Mouse (Mus musculus): Measurements from ENCODE around the gene Cdc42bpg. TPM values are rescaled to one million over a fixed set of nuclear protein-coding genes. Genes with fewer than 3 reads are reported as not detected.
A peak's percentile ranks its signal among the peaks of the same experiment; 100 is the strongest.

Gene Cdc42bpg
- polyA plus RNA-seq, 1 experiment from 2014 or later, result 0.78 TPM

GRCm38 (mm10) chr19:6321358-6321757 is 15.1 kb downstream of the Cdc42bpg start:
- Histone ChIP-seq H3K36me3 (peaks cover 81% of the 10 kb centered on the region), H3K27ac (0 out of 2 replicates have a peak overlapping the region, but pooled peaks have one; percentile 18)
- ATAC-seq (replicated peaks; ENCODE audit: low FRiP score), result no peak

GRCm38 (mm10) chr19:6321786-6322621 is 15.7 kb downstream of the Cdc42bpg start:
- WGBS, result 78% methylated on average over 33 of the region's 33 CpGs
- Histone ChIP-seq H3K4me3 (replicated peaks) (no peak overlapping the region), H3K4me2 (no peak overlapping the region), H3K27me3 (no peaks in the 10 kb centered on the region), H3K9ac (no peak overlapping the region), H3K27ac (0 out of 2 replicates have a peak overlapping the region, but pooled peaks have one; percentile 18), H3K9me3 (replicated peaks) (no peaks in the 10 kb centered on the region), H3K36me3 (peaks cover 74% of the 10 kb centered on the region), H3K4me1 (no peaks in the 10 kb centered on the region)
- ATAC-seq (replicated peaks; ENCODE audit: low FRiP score), result no peak

More at GRCm38 (mm10) chr19:6321358-6321757, 15.1 kb downstream of the Cdc42bpg start:
- Histone ChIP-seq H3K9me3 (replicated peaks) (no peaks in the 10 kb centered on the region), H3K9ac (no peak overlapping the region), H3K4me1 (no peaks in the 10 kb centered on the region), H3K4me2 (no peak overlapping the region), H3K27me3 (no peaks in the 10 kb centered on the region), H3K4me3 (replicated peaks) (no peak overlapping the region)
- WGBS, result 81% methylated on average over 8 of the region's 8 CpGs

- Histone ChIP-seq H3K36me3 (peaks cover 47% of the 10 kb centered on the region), H3K27ac (no peak overlapping the region), H3K4me2 (no peak overlapping the region), H3K9ac (no peak overlapping the region), H3K9me3 (replicated peaks) (no peaks in the 10 kb centered on the region), H3K4me1 (no peaks in the 10 kb centered on the region), H3K4me3 (replicated peaks) (no peak overlapping the region), H3K27me3 (no peaks in the 10 kb centered on the region)
- WGBS, result 88% methylated on average over 9 of the region's 9 CpGs
- ATAC-seq (replicated peaks; ENCODE audit: low FRiP score), result no peak
Observed at GRCm38 (mm10) chr19:6324751-6325150, 18.5 kb downstream of the Cdc42bpg start.

- H3K9ac ChIP-seq, result no peak overlapping the region
- H3K4me1 ChIP-seq, result peaks cover 22% of the 10 kb centered on the region
- ATAC-seq (replicated peaks; ENCODE audit: low FRiP score), result no peak
- H3K27me3 ChIP-seq, result no peaks in the 10 kb centered on the region
- H3K9me3 ChIP-seq (replicated peaks), result no peaks in the 10 kb centered on the region
- WGBS, result 56% methylated on average over 5 of the region's 5 CpGs
- no peaks in the 10 kb centered on the region for H3K36me3 ChIP-seq
- H3K4me2 ChIP-seq, result no peak overlapping the region
- no peak overlapping the region for H3K27ac ChIP-seq
- H3K4me3 ChIP-seq (replicated peaks), result no peak overlapping the region
Observed at GRCm38 (mm10) chr19:6331178-6331577, 24.9 kb downstream of the Cdc42bpg start.

GRCm38 (mm10) chr19:6331719-6332516 is 25.7 kb downstream of the Cdc42bpg start:
- H3K4me3 ChIP-seq (replicated peaks), result peak overlapping the region; percentile 17; the same call in 1 of the 2 replicates

GRCm38 (mm10) chr19:6333761-6334595 is 27.7 kb downstream of the Cdc42bpg start:
- Histone ChIP-seq H3K9me3 (replicated peaks) (no peaks in the 10 kb centered on the region), H3K27ac (peak overlapping the region; percentile 91), H3K4me2 (peak overlapping the region; percentile 86), H3K4me3 (replicated peaks) (peak overlapping the region; percentile 67), H3K36me3 (peaks cover 24% of the 10 kb centered on the region), H3K4me1 (peaks cover 40% of the 10 kb centered on the region), H3K9ac (peak overlapping the region; percentile 37; the same call in 1 of the 2 replicates), H3K27me3 (no peaks in the 10 kb centered on the region)
- ATAC-seq (replicated peaks; ENCODE audit: low FRiP score), result no peak
- WGBS, result 59% methylated on average over 9 of the region's 9 CpGs

More at GRCm38 (mm10) chr19:6331719-6332516, 25.7 kb downstream of the Cdc42bpg start:
- H3K9me3 ChIP-seq (replicated peaks), result no peaks in the 10 kb centered on the region
- H3K27me3 ChIP-seq, result no peaks in the 10 kb centered on the region
- H3K4me2 ChIP-seq, result peak overlapping the region; percentile 50
- no peak overlapping the region for H3K9ac ChIP-seq
- ATAC-seq (replicated peaks; ENCODE audit: low FRiP score), result no peak
- H3K36me3 ChIP-seq, result peaks cover 3% of the 10 kb centered on the region
- no peak overlapping the region for H3K27ac ChIP-seq
- WGBS, result 19% methylated on average over 13 of the region's 13 CpGs
- peaks cover 29% of the 10 kb centered on the region for H3K4me1 ChIP-seq

GRCm38 (mm10) chr19:6334673-6335457 is 28.6 kb downstream of the Cdc42bpg start, which contains the start of gene Men1:
TSS of gene Men1 (plus strand) at chr19:6334979.
- Histone ChIP-seq H3K9ac (peak within 1 kb of the TSS; percentile 72), H3K27me3 (no peaks in the 10 kb centered on the region), H3K4me1 (peaks cover 49% of the 10 kb centered on the region), H3K4me3 (replicated peaks) (peak within 1 kb of the TSS; percentile 67), H3K27ac (peak within 1 kb of the TSS; percentile 91), H3K36me3 (peaks cover 33% of the 10 kb centered on the region), H3K4me2 (peak within 1 kb of the TSS; percentile 86), H3K9me3 (replicated peaks) (no peaks in the 10 kb centered on the region)
- ATAC-seq (replicated peaks; ENCODE audit: low FRiP score), result peak; percentile 93
- under 1% methylated on average over 40 of the region's 43 CpGs for WGBS

GRCm38 (mm10) chr19:6335458-6335827 is 29.2 kb downstream of the Cdc42bpg start:
- Histone ChIP-seq H3K9me3 (replicated peaks) (no peaks in the 10 kb centered on the region), H3K36me3 (peaks cover 38% of the 10 kb centered on the region), H3K27ac (peak overlapping the region; percentile 91), H3K4me3 (replicated peaks) (peak overlapping the region; percentile 67), H3K9ac (peak overlapping the region; percentile 72), H3K4me2 (peak overlapping the region; percentile 86), H3K27me3 (no peaks in the 10 kb centered on the region), H3K4me1 (peaks cover 55% of the 10 kb centered on the region)
- under 1% methylated on average over 20 of the region's 25 CpGs for WGBS
- peak; percentile 15 for ATAC-seq (replicated peaks; ENCODE audit: low FRiP score)

- Histone ChIP-seq H3K27me3 (no peaks in the 10 kb centered on the region), H3K36me3 (peaks cover 38% of the 10 kb centered on the region), H3K4me3 (replicated peaks) (peak overlapping the region; percentile 67), H3K9ac (peak overlapping the region; percentile 72; the same call in 1 of the 2 replicates), H3K9me3 (replicated peaks) (no peaks in the 10 kb centered on the region), H3K27ac (no peak overlapping the region), H3K4me2 (peak overlapping the region; percentile 86), H3K4me1 (peaks cover 65% of the 10 kb centered on the region)
- ATAC-seq (replicated peaks; ENCODE audit: low FRiP score), result no peak
- WGBS, result 91% methylated on average over 10 of the region's 10 CpGs
Observed at GRCm38 (mm10) chr19:6336920-6337319, 30.7 kb downstream of the Cdc42bpg start.

- Histone ChIP-seq H3K4me3 (replicated peaks) (no peak overlapping the region), H3K36me3 (peaks cover 38% of the 10 kb centered on the region), H3K27me3 (no peaks in the 10 kb centered on the region), H3K4me2 (no peak overlapping the region), H3K27ac (no peak overlapping the region), H3K4me1 (peaks cover 70% of the 10 kb centered on the region), H3K9me3 (replicated peaks) (no peaks in the 10 kb centered on the region), H3K9ac (no peak overlapping the region)
- no peak for ATAC-seq (replicated peaks; ENCODE audit: low FRiP score)
- WGBS, result 94% methylated on average over 7 of the region's 7 CpGs
Observed at GRCm38 (mm10) chr19:6338171-6338570, 31.9 kb downstream of the Cdc42bpg start.

- H3K36me3 ChIP-seq, result peaks cover 38% of the 10 kb centered on the region
- H3K9ac ChIP-seq, result no peak overlapping the region
- no peaks in the 10 kb centered on the region for H3K9me3 ChIP-seq (replicated peaks)
- no peak overlapping the region for H3K27ac ChIP-seq
- no peak for ATAC-seq (replicated peaks; ENCODE audit: low FRiP score)
- no peak overlapping the region for H3K4me2 ChIP-seq
- 92% methylated on average over 11 of the region's 11 CpGs for WGBS
- H3K4me1 ChIP-seq, result peaks cover 71% of the 10 kb centered on the region
- no peaks in the 10 kb centered on the region for H3K27me3 ChIP-seq
- no peak overlapping the region for H3K4me3 ChIP-seq (replicated peaks)
Observed at GRCm38 (mm10) chr19:6338716-6339115, 32.5 kb downstream of the Cdc42bpg start.

Data from kidney, embryonic 15.5 days (tissue).